Mouse (Mus musculus) forebrain, embryonic 16.5 days (tissue): Measurements from ENCODE around the gene Slc5a11. TPM values are rescaled to one million over a fixed set of nuclear protein-coding genes. Genes with fewer than 3 reads are reported as not detected.

Experiments used
- ATAC-seq: fragments of 200-750 bp; cut with Nextera tagmentation; 2 replicates; pipeline ENCODE4 v1.8.0; 2017; ENCODE audit warnings: mild to moderate bottlenecking, moderate library complexity
- H3K27ac ChIP-seq: fragments of 300-500 bp; sonication (generic); 2 replicates; pipeline ENCODE4 v1.5.1; 2014; ENCODE audit warnings: low read length, control low read depth
- H3K27me3 ChIP-seq: fragments of 300-500 bp; sonication (generic); replicated peaks from 2 replicates; pipeline ENCODE4 v1.6.1; 2014; ENCODE audit warnings: low read length; ENCODE audit not compliant: control insufficient read depth, insufficient read depth
- H3K36me3 ChIP-seq: fragments of 300-500 bp; sonication (generic); 2 replicates; pipeline ENCODE4 v1.6.1; 2014; ENCODE audit not compliant: control insufficient read depth, insufficient read depth
- H3K4me1 ChIP-seq: fragments of 300-500 bp; sonication (generic); replicated peaks from 2 replicates; pipeline ENCODE4 v1.6.1; 2014; ENCODE audit warnings: low read length; ENCODE audit not compliant: control insufficient read depth, insufficient read depth
- H3K4me2 ChIP-seq: fragments of 300-500 bp; sonication (generic); 2 replicates; pipeline ENCODE4 v1.6.1; 2014; ENCODE audit warnings: mild to moderate bottlenecking, low read length, control low read depth
- H3K4me3 ChIP-seq: fragments of 300-500 bp; sonication (generic); replicated peaks from 2 replicates; pipeline ENCODE4 v1.5.1; 2014; ENCODE audit warnings: mild to moderate bottlenecking, low read length, control low read depth
- H3K9ac ChIP-seq: fragments of 300-500 bp; sonication (generic); replicated peaks from 2 replicates; pipeline ENCODE4 v1.6.1; 2014; ENCODE audit warnings: low read depth, low read length, control low read depth
- H3K9me3 ChIP-seq: fragments of 300-500 bp; sonication (generic); 2 replicates; pipeline ENCODE4 v1.6.1; 2016; ENCODE audit warnings: low read length; ENCODE audit not compliant: control insufficient read depth
- WGBS: fragments of 180-500 bp; shearing (Covaris S2); extraction: QIAGEN DNeasy Blood & Tissue Kit; methylation state at CpG from one replicate; pipeline ENCODE4 v1.1.7; 2014; 5-methylcytosine and 5-hydroxymethylcytosine counted together
- polyA plus RNA-seq: library from polyadenylated mRNA; unstranded; fragments of >200 nt; fragmentation: Nextera tagmentation; extraction: Ambion mirVana; gene quantifications from 2 replicates; pipeline ENCODE4 v1.2.1, GENCODE M21; 2015

The Slc5a11 gene
- polyA plus RNA-seq, 1 experiment from 2014 or later = 0.75 TPM

DNA sequence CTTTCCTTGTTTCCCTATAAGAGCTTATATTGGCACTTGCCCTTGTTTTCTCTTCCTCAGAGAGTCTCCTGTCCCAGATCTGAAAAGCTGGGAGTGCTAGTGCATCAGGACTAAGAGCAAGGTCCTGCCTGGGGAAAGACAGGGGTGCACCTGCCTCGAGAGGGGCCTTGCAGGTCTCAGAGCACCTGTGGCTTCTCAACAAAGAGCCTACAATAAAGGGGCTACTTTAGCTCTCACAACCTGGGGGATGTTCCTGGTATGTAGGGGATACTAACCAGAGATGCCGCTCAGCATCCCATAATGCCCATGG lies 6.0 kb downstream of the Slc5a11 start:
- Histone ChIP-seq H3K4me2 (no peak overlapping the region), H3K9ac (no peak overlapping the region), H3K36me3 (no peaks in the 10 kb centered on the region), H3K27ac (no peak overlapping the region), H3K27me3 (no peaks in the 10 kb centered on the region), H3K4me3 (no peak overlapping the region), H3K9me3 (no peaks in the 10 kb centered on the region), H3K4me1 (no peaks in the 10 kb centered on the region)
- no peak for ATAC-seq
- WGBS = 69% methylated on average over 2 of the region's 2 CpGs

DNA sequence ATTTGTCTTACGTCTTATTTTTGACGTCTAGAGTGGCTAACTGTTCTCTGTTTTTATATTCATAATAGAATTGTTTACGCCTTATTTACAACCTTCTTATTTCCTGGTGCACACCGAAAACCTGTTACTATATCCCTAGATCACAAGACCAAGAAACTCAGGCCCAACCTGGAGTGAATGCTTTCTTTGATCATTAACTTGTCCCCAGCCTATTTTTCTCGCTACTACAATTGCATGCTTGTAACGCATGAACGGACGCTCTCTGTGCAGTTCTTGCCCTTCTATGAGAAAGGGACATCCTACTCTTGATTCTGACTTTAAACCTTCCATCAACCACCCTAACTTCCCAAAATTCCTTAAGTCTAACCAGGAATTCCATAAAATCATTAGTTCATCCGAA lies 9.5 kb downstream of the Slc5a11 start:
- H3K4me2 ChIP-seq = no peak overlapping the region
- 78% methylated on average over 9 of the region's 9 CpGs for WGBS
- no peak for ATAC-seq
- no peaks in the 10 kb centered on the region for H3K9me3 ChIP-seq
- H3K27ac ChIP-seq = no peak overlapping the region
- H3K4me1 ChIP-seq = no peaks in the 10 kb centered on the region
- H3K36me3 ChIP-seq = no peaks in the 10 kb centered on the region
- no peak overlapping the region for H3K9ac ChIP-seq
- no peak overlapping the region for H3K4me3 ChIP-seq
- no peaks in the 10 kb centered on the region for H3K27me3 ChIP-seq

DNA sequence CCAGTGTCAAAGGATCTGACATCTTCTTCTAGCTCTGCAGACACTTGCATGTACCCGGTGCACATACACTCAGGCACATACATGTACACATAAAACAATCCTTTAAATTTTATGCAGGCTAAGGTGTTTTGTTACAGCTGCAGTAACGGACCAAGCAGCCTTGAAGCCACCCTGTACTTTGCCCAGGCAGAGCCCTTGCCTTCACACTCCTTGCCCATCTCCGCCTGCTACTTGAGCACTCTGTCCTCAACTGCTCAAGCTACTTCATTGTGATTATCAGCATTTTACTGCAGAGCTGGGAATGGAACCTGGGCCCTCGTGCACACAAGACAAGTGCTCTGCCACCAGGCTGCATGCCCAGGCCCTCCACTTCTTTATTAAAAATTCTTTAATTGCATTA lies 10.6 kb downstream of the Slc5a11 start:
- Histone ChIP-seq H3K9ac (no peak overlapping the region), H3K36me3 (no peaks in the 10 kb centered on the region), H3K9me3 (no peaks in the 10 kb centered on the region), H3K27ac (no peak overlapping the region), H3K4me3 (no peak overlapping the region), H3K4me2 (no peak overlapping the region), H3K4me1 (no peaks in the 10 kb centered on the region), H3K27me3 (no peaks in the 10 kb centered on the region)
- no peak for ATAC-seq
- 83% methylated on average over 4 of the region's 4 CpGs for WGBS

DNA sequence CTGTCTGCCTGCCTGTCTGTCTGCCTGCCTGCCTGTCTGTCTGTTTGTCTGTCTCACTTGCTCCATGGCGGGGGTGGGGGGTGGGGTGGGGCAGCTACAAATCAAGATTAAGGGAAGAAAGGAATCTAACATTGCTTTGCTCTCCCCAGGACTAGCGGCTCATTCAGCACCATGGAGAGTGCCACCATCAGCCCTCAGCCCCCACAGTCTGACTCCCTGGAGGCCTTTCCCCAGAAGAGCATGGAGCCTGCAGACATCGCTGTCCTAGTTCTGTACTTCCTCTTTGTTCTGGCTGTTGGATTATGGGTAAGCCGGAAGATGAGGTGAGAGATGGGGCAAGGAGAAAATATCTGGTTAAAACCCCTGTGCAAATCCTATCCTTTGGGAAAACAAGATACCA lies 20.9 kb downstream of the Slc5a11 start:
- Histone ChIP-seq H3K27ac (no peak overlapping the region), H3K4me2 (no peak overlapping the region), H3K27me3 (no peaks in the 10 kb centered on the region), H3K36me3 (no peaks in the 10 kb centered on the region), H3K9me3 (no peaks in the 10 kb centered on the region), H3K4me3 (no peak overlapping the region), H3K4me1 (no peaks in the 10 kb centered on the region), H3K9ac (no peak overlapping the region)
- WGBS = 25% methylated on average over 4 of the region's 4 CpGs
- ATAC-seq = no peak

DNA sequence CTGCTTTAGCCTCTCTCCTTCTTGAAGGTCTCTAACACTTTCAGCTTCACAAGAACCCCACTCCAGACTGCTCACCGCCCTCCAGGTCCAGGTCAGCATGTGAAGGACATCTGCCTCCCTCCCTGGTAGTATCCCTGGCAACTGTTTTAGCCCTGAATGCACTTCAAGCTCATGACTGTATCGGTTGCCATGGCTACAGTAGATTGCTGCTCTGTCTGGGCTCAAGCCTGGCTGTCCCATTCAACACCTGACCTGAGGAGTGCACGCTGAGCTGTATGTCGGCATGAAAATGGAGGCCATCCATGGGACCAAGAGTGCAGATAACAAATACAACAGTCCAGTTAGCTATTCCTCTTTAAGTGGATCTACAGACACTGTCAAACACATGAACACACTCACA lies 24.0 kb downstream of the Slc5a11 start:
- no peaks in the 10 kb centered on the region for H3K9me3 ChIP-seq
- no peak overlapping the region for H3K4me2 ChIP-seq
- H3K4me3 ChIP-seq = no peak overlapping the region
- H3K27me3 ChIP-seq = no peaks in the 10 kb centered on the region
- H3K9ac ChIP-seq = no peak overlapping the region
- ATAC-seq = 0 out of 2 replicates have a peak, but pooled peaks have one; percentile 49
- H3K27ac ChIP-seq = no peak overlapping the region
- H3K36me3 ChIP-seq = no peaks in the 10 kb centered on the region
- H3K4me1 ChIP-seq = no peaks in the 10 kb centered on the region
- 71% methylated on average over 4 of the region's 4 CpGs for WGBS

DNA sequence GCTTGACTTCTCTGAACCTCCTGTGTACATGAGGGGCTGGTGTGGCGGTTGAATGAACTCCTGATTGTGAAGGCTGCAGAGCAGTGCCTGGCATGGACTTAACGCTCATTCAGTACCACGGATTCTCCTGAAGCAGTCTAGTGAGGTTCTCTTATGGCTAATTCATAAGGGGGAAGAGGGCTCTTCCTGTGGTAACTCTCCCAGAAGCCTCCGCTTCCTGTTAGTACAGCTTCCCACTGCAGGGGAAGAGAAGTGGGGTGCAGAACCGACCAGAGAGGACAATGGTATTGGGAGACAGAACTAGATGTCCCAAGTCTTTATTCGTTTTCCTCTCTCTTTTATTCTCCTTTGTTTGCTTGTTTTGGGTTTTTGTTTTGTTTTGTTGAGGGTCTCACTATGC lies 25.5 kb downstream of the Slc5a11 start:
- ATAC-seq = no peak

DNA sequence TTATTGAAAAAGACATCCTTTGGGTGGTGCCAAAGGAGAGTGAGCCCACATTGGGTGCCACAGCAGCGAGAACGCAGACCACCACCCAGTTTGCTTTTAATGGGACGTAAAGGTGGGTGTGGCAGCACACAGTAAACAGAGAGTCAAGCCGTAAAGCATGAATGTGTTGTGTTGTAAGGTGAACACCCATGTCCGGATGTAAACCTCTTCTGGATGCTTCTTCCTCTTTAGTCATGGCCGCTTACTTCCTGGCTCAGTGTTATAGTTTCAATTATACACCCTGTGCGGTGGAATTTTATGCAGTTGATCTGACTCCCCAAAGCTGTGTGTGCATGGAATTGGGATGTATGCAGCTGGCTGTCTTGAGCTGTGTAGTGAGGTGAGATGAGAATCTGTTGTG lies 27.7 kb downstream of the Slc5a11 start:
- H3K9ac ChIP-seq = no peak overlapping the region
- no peaks in the 10 kb centered on the region for H3K4me1 ChIP-seq
- no peak overlapping the region for H3K27ac ChIP-seq
- H3K4me2 ChIP-seq = no peak overlapping the region
- 92% methylated on average over 7 of the region's 7 CpGs for WGBS
- no peak overlapping the region for H3K4me3 ChIP-seq
- no peaks in the 10 kb centered on the region for H3K27me3 ChIP-seq
- ATAC-seq = no peak
- H3K9me3 ChIP-seq = no peaks in the 10 kb centered on the region
- no peaks in the 10 kb centered on the region for H3K36me3 ChIP-seq

More for the DNA sequence above, 25.5 kb downstream of the Slc5a11 start:
- Histone ChIP-seq H3K4me2 (no peak overlapping the region), H3K27me3 (no peaks in the 10 kb centered on the region), H3K27ac (no peak overlapping the region), H3K36me3 (no peaks in the 10 kb centered on the region), H3K4me1 (no peaks in the 10 kb centered on the region), H3K9me3 (no peaks in the 10 kb centered on the region), H3K9ac (no peak overlapping the region), H3K4me3 (no peak overlapping the region)
- 73% methylated on average over 6 of the region's 6 CpGs for WGBS

DNA sequence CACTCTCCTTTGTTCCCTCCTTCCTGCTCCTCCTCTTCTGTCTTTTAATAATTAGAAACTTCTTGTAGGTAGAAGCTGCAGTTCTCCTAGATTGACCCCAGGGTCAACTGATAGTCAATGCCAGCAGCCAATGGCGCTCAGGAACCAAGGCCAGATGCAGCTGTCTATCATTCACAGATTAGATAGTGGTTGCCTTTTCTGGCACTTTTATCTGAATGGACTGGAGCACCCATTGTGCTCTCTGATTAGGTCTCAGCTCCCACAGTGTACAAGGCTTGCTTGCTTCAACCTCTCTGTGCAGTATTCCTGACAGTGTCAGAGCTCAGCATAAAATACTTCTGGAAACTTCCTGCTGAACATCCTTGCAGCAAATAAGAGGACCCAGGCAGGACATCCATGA lies 30.3 kb downstream of the Slc5a11 start:
- no peak for ATAC-seq
- 86% methylated on average over 1 of the region's 1 CpGs for WGBS
- Histone ChIP-seq H3K27ac (no peak overlapping the region), H3K36me3 (no peaks in the 10 kb centered on the region), H3K27me3 (no peaks in the 10 kb centered on the region), H3K9me3 (no peaks in the 10 kb centered on the region), H3K4me1 (no peaks in the 10 kb centered on the region), H3K4me3 (no peak overlapping the region), H3K9ac (no peak overlapping the region), H3K4me2 (no peak overlapping the region)

DNA sequence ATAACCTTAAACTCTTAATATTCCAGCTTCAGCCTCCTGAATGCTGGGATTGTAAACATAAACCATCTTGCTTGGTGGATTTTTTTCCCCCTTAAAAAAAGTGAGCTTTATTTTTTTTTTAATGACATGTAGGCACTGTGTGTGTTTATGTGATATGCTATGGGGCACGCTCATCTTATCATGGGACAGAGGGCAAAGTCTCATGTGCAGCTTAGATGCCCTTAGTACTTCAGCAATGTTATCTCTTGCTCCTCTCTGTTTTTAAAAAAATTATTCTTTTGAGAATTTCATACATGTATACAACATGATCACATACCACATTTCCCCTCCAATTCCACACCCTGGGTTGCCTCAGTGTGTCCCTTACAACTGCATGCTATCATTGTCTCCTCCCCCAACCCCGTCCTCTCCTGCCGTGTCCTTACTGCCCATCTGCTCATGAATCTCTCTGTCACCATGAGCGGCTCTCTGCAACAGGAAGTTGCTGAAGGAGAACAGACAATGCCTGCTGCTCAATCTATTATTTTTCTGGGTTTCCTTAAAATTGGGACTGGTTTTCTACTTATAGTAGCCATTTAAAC lies 32.0 kb downstream of the Slc5a11 start:
- H3K9me3 ChIP-seq = no peaks in the 10 kb centered on the region
- H3K36me3 ChIP-seq = no peaks in the 10 kb centered on the region
- no peaks in the 10 kb centered on the region for H3K27me3 ChIP-seq
- no peak for ATAC-seq
- H3K4me3 ChIP-seq = no peak overlapping the region
- H3K27ac ChIP-seq = no peak overlapping the region
- H3K4me2 ChIP-seq = no peak overlapping the region
- H3K4me1 ChIP-seq = no peaks in the 10 kb centered on the region
- WGBS = 77% methylated on average over 4 of the region's 4 CpGs
- no peak overlapping the region for H3K9ac ChIP-seq

DNA sequence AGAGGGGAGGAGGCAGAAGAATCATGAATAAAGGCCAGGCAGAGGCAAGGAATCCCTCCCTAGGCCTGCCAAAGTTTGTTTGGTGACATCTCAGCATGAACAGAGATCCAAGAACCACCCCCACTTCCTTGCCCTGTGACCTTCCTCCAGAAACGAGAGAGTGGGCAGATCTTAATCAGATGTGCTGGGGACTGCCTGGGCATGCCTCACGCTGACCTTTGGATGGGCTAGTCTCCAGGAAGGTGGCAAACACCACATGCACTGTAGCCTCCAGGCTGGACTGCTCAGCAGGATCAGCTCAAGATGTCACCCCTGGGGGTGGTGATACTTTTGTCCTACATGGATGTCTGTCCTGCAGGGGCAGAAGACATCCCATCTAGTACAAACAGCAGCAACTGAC lies 33.6 kb downstream of the Slc5a11 start:
- Histone ChIP-seq H3K36me3 (no peaks in the 10 kb centered on the region), H3K4me1 (no peaks in the 10 kb centered on the region), H3K9ac (no peak overlapping the region), H3K27ac (no peak overlapping the region), H3K4me3 (no peak overlapping the region), H3K27me3 (no peaks in the 10 kb centered on the region), H3K9me3 (no peaks in the 10 kb centered on the region), H3K4me2 (no peak overlapping the region)
- WGBS = 59% methylated on average over 2 of the region's 2 CpGs
- no peak for ATAC-seq
